ENCODE assay signal across 25 mouse cellular contexts in genomic region chr6:144016929-144017328, GRCm38 (mm10).
A peak's percentile ranks its signal among the peaks of the same experiment; 100 is the strongest.
DNase-seq lines count a peak whose midpoint lies in the region; ATAC-seq and TF ChIP-seq lines count a peak whose summit lies in the region.
"Had no signal": no experiment of that assay in that cellular context is flagged by ENCODE, and none has a peak within 500 bp of the region (broad histone marks: within the 10 kb centered on the region; RNA-seq: fewer than 3 reads in every experiment).

No protein-coding gene starts in this region.

- peak; percentile 68 for DNase-seq in heart, adult 11 months
- no peak for DNase-seq in heart, postnatal 4 days
- DNase-seq in liver, result no peak
- peak; percentile 59 for DNase-seq in midbrain, embryonic 11.5 days (ENCODE audit: low spot score, missing footprints)
- DNase-seq in stomach, postnatal 0 days (ENCODE audit: low spot score), result peak; percentile 39
- no peak for DNase-seq in left cerebral cortex, postnatal 4 days
- DNase-seq: adrenal gland, adult 2 months; adrenal gland, postnatal 10 days; adrenal gland, postnatal 25 days; B cell, adult 2 months; cerebellum, adult 11 months; cerebellum, adult 18-20 months; cerebellum, adult 8-10 months; cerebellum, adult 9-11 months; cerebellum, postnatal 14 days; cerebellum, postnatal 36 days; embryo, embryonic 11 days had no signal

- H3K4me2 ChIP-seq in liver, embryonic 15.5 days, result no peak overlapping the region
- H3K4me2 ChIP-seq in midbrain, embryonic 11.5 days, result no peak overlapping the region
- no peak overlapping the region for H3K4me2 ChIP-seq in midbrain, embryonic 15.5 days
- no peak overlapping the region for H3K4me2 ChIP-seq in stomach, postnatal 0 days (replicated peaks; ENCODE audit: low read depth)
- H3K4me2 ChIP-seq: embryonic facial prominence, embryonic 13.5 days; embryonic facial prominence, embryonic 15.5 days; forebrain, embryonic 12.5 days had no signal

- no peaks in the 10 kb centered on the region for H3K27me3 ChIP-seq in liver, embryonic 15.5 days
- H3K27me3 ChIP-seq in midbrain, embryonic 11.5 days (ENCODE audit: control insufficient read depth, insufficient read depth, low read length), result no peaks in the 10 kb centered on the region
- no peaks in the 10 kb centered on the region for H3K27me3 ChIP-seq in midbrain, embryonic 15.5 days (replicated peaks)
- no peaks in the 10 kb centered on the region for H3K27me3 ChIP-seq in stomach, postnatal 0 days (ENCODE audit: control insufficient read depth, insufficient read depth, low read length)
- H3K27me3 ChIP-seq: embryonic facial prominence, embryonic 13.5 days; embryonic facial prominence, embryonic 15.5 days; forebrain, embryonic 12.5 days had no signal

- no peak for TF ChIP-seq CTCF in stomach, postnatal 0 days (IDR thresholded peaks at IDR 0.05; ENCODE audit: low read depth)

- H3K4me1 ChIP-seq in liver, embryonic 15.5 days (replicated peaks), result 0 out of 2 replicates have a peak, but pooled peaks cover 2% of the 10 kb centered on the region
- H3K4me1 ChIP-seq in midbrain, embryonic 11.5 days (ENCODE audit: control insufficient read depth, insufficient read depth, low read length), result no peaks in the 10 kb centered on the region
- no peaks in the 10 kb centered on the region for H3K4me1 ChIP-seq in midbrain, embryonic 15.5 days
- H3K4me1 ChIP-seq in stomach, postnatal 0 days (replicated peaks; ENCODE audit: control insufficient read depth, insufficient read depth), result no peaks in the 10 kb centered on the region
- H3K4me1 ChIP-seq: embryonic facial prominence, embryonic 13.5 days; embryonic facial prominence, embryonic 15.5 days; forebrain, embryonic 12.5 days had no signal

- intact Hi-C loops in left cerebral cortex, postnatal 4 days (cut with DNase I), result no loop called here

- peak; percentile 42 for ATAC-seq in liver, embryonic 15.5 days (ENCODE audit: insufficient read depth)
- ATAC-seq in midbrain, embryonic 11.5 days (ENCODE audit: low FRiP score), result no peak
- no peak for ATAC-seq in midbrain, embryonic 15.5 days (replicated peaks)
- ATAC-seq in stomach, postnatal 0 days (ENCODE audit: low FRiP score, low TSS enrichment), result peak; percentile 74
- ATAC-seq: forebrain, embryonic 14.5 days had no signal

- no peak overlapping the region for H3K27ac ChIP-seq in liver, embryonic 15.5 days (replicated peaks)
- no peak overlapping the region for H3K27ac ChIP-seq in midbrain, embryonic 11.5 days (ENCODE audit: low read depth, low read length)
- H3K27ac ChIP-seq in midbrain, embryonic 15.5 days, result no peak overlapping the region
- H3K27ac ChIP-seq in stomach, postnatal 0 days (replicated peaks), result no peak overlapping the region
- H3K27ac ChIP-seq: embryonic facial prominence, embryonic 13.5 days; embryonic facial prominence, embryonic 15.5 days; forebrain, embryonic 10.5 days; forebrain, embryonic 12.5 days had no signal

- no peaks in the 10 kb centered on the region for H3K9me3 ChIP-seq in liver, embryonic 15.5 days (replicated peaks)
- no peaks in the 10 kb centered on the region for H3K9me3 ChIP-seq in midbrain, embryonic 11.5 days (ENCODE audit: control insufficient read depth, low read length)
- H3K9me3 ChIP-seq in midbrain, embryonic 15.5 days, result no peaks in the 10 kb centered on the region
- H3K9me3 ChIP-seq in stomach, postnatal 0 days (ENCODE audit: control insufficient read depth, low read length), result no peaks in the 10 kb centered on the region
- H3K9me3 ChIP-seq: embryonic facial prominence, embryonic 13.5 days; embryonic facial prominence, embryonic 15.5 days; forebrain, embryonic 10.5 days; forebrain, embryonic 12.5 days had no signal

- no peak overlapping the region for H3K4me3 ChIP-seq in liver, embryonic 15.5 days (replicated peaks)
- H3K4me3 ChIP-seq in midbrain, embryonic 11.5 days (ENCODE audit: low read depth, low read length), result no peak overlapping the region
- no peak overlapping the region for H3K4me3 ChIP-seq in midbrain, embryonic 15.5 days
- no peak overlapping the region for H3K4me3 ChIP-seq in stomach, postnatal 0 days (ENCODE audit: low read depth, low read length)
- H3K4me3 ChIP-seq: embryonic facial prominence, embryonic 13.5 days; embryonic facial prominence, embryonic 15.5 days; erythroblast, embryonic 14.5 days; forebrain, embryonic 10.5 days; forebrain, embryonic 12.5 days had no signal

- TF ChIP-seq EP300 in stomach, postnatal 0 days (optimal IDR thresholded peaks at IDR 0.05), result no peak

- H3K9ac ChIP-seq in liver, embryonic 15.5 days, result no peak overlapping the region
- H3K9ac ChIP-seq in midbrain, embryonic 11.5 days (ENCODE audit: low read length), result no peak overlapping the region
- no peak overlapping the region for H3K9ac ChIP-seq in midbrain, embryonic 15.5 days
- no peak overlapping the region for H3K9ac ChIP-seq in stomach, postnatal 0 days (ENCODE audit: low read length)
- H3K9ac ChIP-seq: embryonic facial prominence, embryonic 13.5 days; embryonic facial prominence, embryonic 15.5 days; forebrain, embryonic 12.5 days had no signal

- no peaks in the 10 kb centered on the region for H3K36me3 ChIP-seq in liver, embryonic 15.5 days (replicated peaks)
- H3K36me3 ChIP-seq in midbrain, embryonic 11.5 days (ENCODE audit: control insufficient read depth, insufficient read depth, low read length), result no peaks in the 10 kb centered on the region
- no peaks in the 10 kb centered on the region for H3K36me3 ChIP-seq in midbrain, embryonic 15.5 days (replicated peaks)
- no peaks in the 10 kb centered on the region for H3K36me3 ChIP-seq in stomach, postnatal 0 days (ENCODE audit: control insufficient read depth, insufficient read depth, low read length)
- H3K36me3 ChIP-seq: embryonic facial prominence, embryonic 13.5 days; embryonic facial prominence, embryonic 15.5 days had no signal

Comparison
In these comparisons a context has a peak if more than half of its experiments do, and no peak if none do; other contexts are left out.
1. DNase-seq: peak in heart, adult 11 months (single experiment), midbrain, embryonic 11.5 days (single experiment) and stomach, postnatal 0 days (single experiment); none in heart, postnatal 4 days (single experiment), liver (single experiment) and left cerebral cortex, postnatal 4 days (single experiment).
2. ATAC-seq: peak in liver, embryonic 15.5 days (single experiment) and stomach, postnatal 0 days (single experiment); none in midbrain, embryonic 11.5 days (single experiment) and midbrain, embryonic 15.5 days (single experiment).